Mouse (Mus musculus) midbrain, embryonic 10.5 days (tissue): Measurements from ENCODE around the gene Por. TPM values are rescaled to one million over a fixed set of nuclear protein-coding genes. Genes with fewer than 3 reads are reported as not detected.

Source experiments
- DNase-seq: peaks from one replicate; pipeline ENCODE4 v3.0.0-alpha.2; 2017; ENCODE audit warnings: low spot score
- H3K27ac ChIP-seq: fragments of 300-500 bp; sonication (generic); replicated peaks from 2 replicates; pipeline ENCODE4 v1.5.1; 2016; ENCODE audit warnings: mild to moderate bottlenecking
- H3K27me3 ChIP-seq: fragments of 300-500 bp; sonication (generic); 2 replicates; pipeline ENCODE4 v1.6.1; 2016; ENCODE audit warnings: low read depth, mild to moderate bottlenecking; ENCODE audit not compliant: poor library complexity, severe bottlenecking
- H3K36me3 ChIP-seq: fragments of 300-500 bp; sonication (generic); 2 replicates; pipeline ENCODE4 v1.6.1; 2016; ENCODE audit warnings: mild to moderate bottlenecking, moderate library complexity
- H3K4me1 ChIP-seq: fragments of 300-500 bp; sonication (generic); 2 replicates; pipeline ENCODE4 v1.6.1; 2016
- H3K4me3 ChIP-seq: fragments of 300-500 bp; sonication (generic); 2 replicates; pipeline ENCODE4 v1.5.1; 2016; ENCODE audit warnings: mild to moderate bottlenecking, moderate library complexity
- H3K9me3 ChIP-seq: fragments of 300-500 bp; sonication (generic); replicated peaks from 2 replicates; pipeline ENCODE4 v1.6.1; 2016; ENCODE audit warnings: mild to moderate bottlenecking
- WGBS: fragments of 180-500 bp; shearing (Covaris S2); methylation state at CpG from one replicate; pipeline ENCODE4 v1.1.7; 2016; 5-methylcytosine and 5-hydroxymethylcytosine counted together
- polyA plus RNA-seq: library from polyadenylated mRNA; unstranded; fragments of >200 nt; fragmentation: Nextera tagmentation; extraction: Ambion mirVana; gene quantifications from 2 replicates; pipeline ENCODE4 v1.2.1, GENCODE M21; 2016

Por gene
- polyA plus RNA-seq, 1 experiment from 2014 or later: 114 TPM

- no peaks in the 10 kb centered on the region for H3K9me3 ChIP-seq
- no peak overlapping the region for H3K4me3 ChIP-seq
- peaks cover 10% of the 10 kb centered on the region; the same call in 1 of the 2 replicates for H3K4me1 ChIP-seq
- H3K27me3 ChIP-seq: no peaks in the 10 kb centered on the region
- H3K27ac ChIP-seq: no peak overlapping the region
- peaks cover 60% of the 10 kb centered on the region for H3K36me3 ChIP-seq
- WGBS: 61% methylated on average over 1 of the region's 1 CpGs
- no peak for DNase-seq
These were observed 38.0 kb downstream of the Por start for GRCm38 (mm10) chr5:135707855-135708254.

- no peak overlapping the region for H3K27ac ChIP-seq
- 98% methylated on average over 5 of the region's 5 CpGs for WGBS
- peaks cover 19% of the 10 kb centered on the region for H3K4me1 ChIP-seq
- no peak overlapping the region for H3K4me3 ChIP-seq
- peaks cover 53% of the 10 kb centered on the region for H3K36me3 ChIP-seq
- H3K9me3 ChIP-seq: no peaks in the 10 kb centered on the region
- DNase-seq: no peak
- no peaks in the 10 kb centered on the region for H3K27me3 ChIP-seq
These were observed 39.9 kb downstream of the Por start for GRCm38 (mm10) chr5:135709716-135710115.

GRCm38 (mm10) chr5:135710599-135711214 lies 40.9 kb downstream of the Por start:
- 91% methylated on average over 7 of the region's 7 CpGs for WGBS
- DNase-seq: no peak
- H3K36me3 ChIP-seq: peaks cover 51% of the 10 kb centered on the region

GRCm38 (mm10) chr5:135711582-135712355 lies 41.9 kb downstream of the Por start:
- H3K27ac ChIP-seq: 0 out of 2 replicates have a peak overlapping the region, but pooled peaks have one; percentile 23

More at GRCm38 (mm10) chr5:135710599-135711214, 40.9 kb downstream of the Por start:
- Histone ChIP-seq H3K27ac (no peak overlapping the region), H3K9me3 (no peaks in the 10 kb centered on the region), H3K4me1 (peaks cover 19% of the 10 kb centered on the region), H3K27me3 (no peaks in the 10 kb centered on the region), H3K4me3 (no peak overlapping the region)

GRCm38 (mm10) chr5:135712803-135713202 lies 43.0 kb downstream of the Por start:
- Histone ChIP-seq H3K9me3 (no peaks in the 10 kb centered on the region), H3K36me3 (peaks cover 51% of the 10 kb centered on the region), H3K4me3 (no peak overlapping the region), H3K27me3 (no peaks in the 10 kb centered on the region), H3K27ac (0 out of 2 replicates have a peak overlapping the region, but pooled peaks have one; percentile 38), H3K4me1 (peaks cover 19% of the 10 kb centered on the region)
- no peak for DNase-seq
- WGBS: 81% methylated on average over 4 of the region's 4 CpGs

More at GRCm38 (mm10) chr5:135711582-135712355, 41.9 kb downstream of the Por start:
- 92% methylated on average over 13 of the region's 13 CpGs for WGBS
- peaks cover 19% of the 10 kb centered on the region for H3K4me1 ChIP-seq
- peaks cover 51% of the 10 kb centered on the region for H3K36me3 ChIP-seq
- H3K27me3 ChIP-seq: no peaks in the 10 kb centered on the region
- no peaks in the 10 kb centered on the region for H3K9me3 ChIP-seq
- DNase-seq: no peak
- H3K4me3 ChIP-seq: no peak overlapping the region

GRCm38 (mm10) chr5:135713441-135714218 lies 43.8 kb downstream of the Por start:
- no peaks in the 10 kb centered on the region for H3K27me3 ChIP-seq
- DNase-seq: no peak
- WGBS: 88% methylated on average over 16 of the region's 16 CpGs

GRCm38 (mm10) chr5:135715624-135716023 lies 45.8 kb downstream of the Por start:
- Histone ChIP-seq H3K36me3 (peaks cover 56% of the 10 kb centered on the region), H3K4me1 (peaks cover 20% of the 10 kb centered on the region), H3K27me3 (no peaks in the 10 kb centered on the region), H3K9me3 (no peaks in the 10 kb centered on the region), H3K4me3 (no peak overlapping the region), H3K27ac (no peak overlapping the region)
- WGBS: 62% methylated on average over 10 of the region's 10 CpGs
- no peak for DNase-seq

More at GRCm38 (mm10) chr5:135713441-135714218, 43.8 kb downstream of the Por start:
- Histone ChIP-seq H3K36me3 (peaks cover 51% of the 10 kb centered on the region), H3K27ac (peak overlapping the region; percentile 38; the same call in 1 of the 2 replicates), H3K9me3 (no peaks in the 10 kb centered on the region), H3K4me1 (peaks cover 19% of the 10 kb centered on the region), H3K4me3 (no peak overlapping the region)

- whole genome bisulfite sequencing: 91% methylated on average over 10 of the region's 10 CpGs
- DNase-seq: no peak
- H3K4me3 ChIP-seq: no peak overlapping the region
- no peaks in the 10 kb centered on the region for H3K9me3 ChIP-seq
- no peak overlapping the region for H3K27ac ChIP-seq
- H3K27me3 ChIP-seq: no peaks in the 10 kb centered on the region
- H3K4me1 ChIP-seq: peaks cover 25% of the 10 kb centered on the region
- H3K36me3 ChIP-seq: peaks cover 62% of the 10 kb centered on the region
These were observed 49.8 kb downstream of the Por start for GRCm38 (mm10) chr5:135719586-135720120.

GRCm38 (mm10) chr5:135720121-135720520 lies 50.3 kb downstream of the Por start:
- no peak for DNase-seq
- Histone ChIP-seq H3K27ac (no peak overlapping the region), H3K27me3 (no peaks in the 10 kb centered on the region), H3K4me3 (no peak overlapping the region), H3K36me3 (peaks cover 62% of the 10 kb centered on the region), H3K9me3 (no peaks in the 10 kb centered on the region), H3K4me1 (peaks cover 29% of the 10 kb centered on the region)
- WGBS: 89% methylated on average over 3 of the region's 3 CpGs

- WGBS: 91% methylated on average over 8 of the region's 8 CpGs
These were observed 51.2 kb downstream of the Por start for GRCm38 (mm10) chr5:135721076-135721475.

GRCm38 (mm10) chr5:135722121-135722520 lies 52.3 kb downstream of the Por start:
- H3K9me3 ChIP-seq: no peaks in the 10 kb centered on the region
- WGBS: 90% methylated on average over 11 of the region's 11 CpGs
- no peaks in the 10 kb centered on the region for H3K27me3 ChIP-seq
- no peak for DNase-seq
- H3K4me1 ChIP-seq: peaks cover 49% of the 10 kb centered on the region
- H3K4me3 ChIP-seq: no peak overlapping the region
- peaks cover 47% of the 10 kb centered on the region for H3K36me3 ChIP-seq
- no peak overlapping the region for H3K27ac ChIP-seq

More at GRCm38 (mm10) chr5:135721076-135721475, 51.2 kb downstream of the Por start:
- Histone ChIP-seq H3K27ac (no peak overlapping the region), H3K27me3 (no peaks in the 10 kb centered on the region), H3K9me3 (no peaks in the 10 kb centered on the region), H3K36me3 (peaks cover 57% of the 10 kb centered on the region), H3K4me3 (no peak overlapping the region), H3K4me1 (peaks cover 39% of the 10 kb centered on the region)
- no peak for DNase-seq

- WGBS: 81% methylated on average over 3 of the region's 3 CpGs
- no peaks in the 10 kb centered on the region for H3K9me3 ChIP-seq
- H3K4me1 ChIP-seq: peaks cover 57% of the 10 kb centered on the region
- peaks cover 46% of the 10 kb centered on the region for H3K36me3 ChIP-seq
- no peak overlapping the region for H3K27ac ChIP-seq
- H3K27me3 ChIP-seq: no peaks in the 10 kb centered on the region
- no peak for DNase-seq
- no peak overlapping the region for H3K4me3 ChIP-seq
These were observed 53.4 kb downstream of the Por start for GRCm38 (mm10) chr5:135723165-135723751.
